ENCODE assay signal across 13 mouse cellular contexts in the genomic region with DNA sequence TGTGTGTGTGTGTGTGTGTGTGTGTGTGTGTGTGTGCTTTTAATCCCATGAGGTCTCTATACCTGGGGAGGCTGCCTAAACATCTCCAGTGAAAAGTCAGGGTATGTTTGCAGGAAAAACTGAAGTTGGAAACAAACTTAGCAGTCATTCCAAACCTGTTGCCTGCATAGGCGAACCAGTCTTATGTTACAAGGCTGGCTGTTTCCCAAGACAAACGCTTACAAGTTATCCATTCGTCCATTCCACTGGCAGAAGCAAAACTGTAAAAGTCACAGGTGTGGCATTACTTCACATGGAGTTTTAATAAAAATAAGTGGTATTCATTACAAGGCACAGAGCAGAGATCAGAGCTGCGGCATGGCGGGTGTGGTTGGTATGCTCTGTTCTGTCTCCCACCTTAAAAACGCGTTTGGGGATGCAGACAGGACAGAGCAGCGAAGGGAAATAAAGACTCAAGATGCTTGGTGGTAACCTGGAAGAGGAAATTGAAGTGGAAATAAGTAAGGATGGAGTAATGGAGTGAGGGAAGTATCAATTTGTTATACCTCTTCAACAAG. TPM values are rescaled to one million over a fixed set of nuclear protein-coding genes. Genes with fewer than 3 reads are reported as not detected.
DNase-seq lines count a peak whose midpoint lies in the region; ATAC-seq and TF ChIP-seq lines count a peak whose summit lies in the region.
"Had no signal": no experiment of that assay in that cellular context is flagged by ENCODE, and none has a peak within 500 bp of the region (broad histone marks: within the 10 kb centered on the region; RNA-seq: fewer than 3 reads in every experiment).

No protein-coding gene starts in this region.

- intact Hi-C loops in heart, postnatal 25 days (cut with DNase I) = no loop called here

- no peaks in the 10 kb centered on the region for H3K36me3 ChIP-seq in kidney, embryonic 14.5 days (ENCODE audit: control insufficient read depth, insufficient read depth, low read length)
- no peaks in the 10 kb centered on the region for H3K36me3 ChIP-seq in limb, embryonic 14.5 days (ENCODE audit: control insufficient read depth, insufficient read depth, low read length)
- no peaks in the 10 kb centered on the region for H3K36me3 ChIP-seq in forebrain, embryonic 14.5 days (ENCODE audit: control insufficient read depth, insufficient read depth, low read length)
- H3K36me3 ChIP-seq in midbrain, embryonic 13.5 days = no peaks in the 10 kb centered on the region
- H3K36me3 ChIP-seq: midbrain, embryonic 12.5 days had no signal

- no peaks in the 10 kb centered on the region for H3K4me1 ChIP-seq in kidney, embryonic 14.5 days (ENCODE audit: control insufficient read depth, insufficient read depth, low read length)
- 0 out of 2 replicates have a peak, but pooled peaks cover 7% of the 10 kb centered on the region for H3K4me1 ChIP-seq in limb, embryonic 14.5 days (ENCODE audit: control insufficient read depth, insufficient read depth, low read length)
- H3K4me1 ChIP-seq in forebrain, embryonic 14.5 days (ENCODE audit: control insufficient read depth, insufficient read depth, low read length) = peaks cover 2% of the 10 kb centered on the region; the same call in 1 of the 2 replicates
- H3K4me1 ChIP-seq in midbrain, embryonic 13.5 days (replicated peaks) = peaks cover 13% of the 10 kb centered on the region; the same call in 1 of the 2 replicates

- no peak for ATAC-seq in kidney, embryonic 14.5 days (ENCODE audit: low FRiP score, low TSS enrichment)
- peak; percentile 45; the same call in 1 of the 2 replicates for ATAC-seq in limb, embryonic 14.5 days (ENCODE audit: low FRiP score, low read depth)
- ATAC-seq in forebrain, embryonic 14.5 days = no peak
- ATAC-seq in midbrain, embryonic 13.5 days = no peak
- ATAC-seq: forebrain, postnatal 0 days; liver, postnatal 0 days had no signal

- H3K27ac ChIP-seq in kidney, embryonic 14.5 days (ENCODE audit: low read depth, low read length) = no peak overlapping the region
- H3K27ac ChIP-seq in limb, embryonic 14.5 days (replicated peaks; ENCODE audit: low read depth, low read length) = no peak overlapping the region
- H3K27ac ChIP-seq in forebrain, embryonic 14.5 days (ENCODE audit: low read depth, low read length) = no peak overlapping the region
- H3K27ac ChIP-seq in midbrain, embryonic 13.5 days = no peak overlapping the region
- H3K27ac ChIP-seq: midbrain, embryonic 12.5 days had no signal

- peaks cover 7% of the 10 kb centered on the region for H3K27me3 ChIP-seq in kidney, embryonic 14.5 days (ENCODE audit: control insufficient read depth, insufficient read depth, low read length)
- H3K27me3 ChIP-seq in limb, embryonic 14.5 days (ENCODE audit: control insufficient read depth, insufficient read depth, low read length) = peaks cover 5% of the 10 kb centered on the region; the same call in 1 of the 2 replicates
- peaks cover 13% of the 10 kb centered on the region for H3K27me3 ChIP-seq in forebrain, embryonic 14.5 days (replicated peaks; ENCODE audit: control insufficient read depth, insufficient read depth, low read length)
- peaks cover 25% of the 10 kb centered on the region for H3K27me3 ChIP-seq in midbrain, embryonic 13.5 days

- no peak for TF ChIP-seq POLR2A in limb, embryonic 14.5 days (IDR thresholded peaks at IDR 0.05; ENCODE audit: borderline replicate concordance, extremely low read depth, insufficient read depth, insufficient read length)

- WGBS in kidney, embryonic 14.5 days = 66% methylated on average over 8 of the region's 8 CpGs
- WGBS in limb, embryonic 14.5 days = 32% methylated on average over 8 of the region's 8 CpGs
- WGBS in forebrain, embryonic 14.5 days = 85% methylated on average over 8 of the region's 8 CpGs
- 81% methylated on average over 8 of the region's 8 CpGs for WGBS in midbrain, embryonic 13.5 days

- 0 out of 2 replicates have a peak overlapping the region, but pooled peaks have one; percentile 99 for H3K4me2 ChIP-seq in kidney, embryonic 14.5 days (replicated peaks; ENCODE audit: low read depth, low read length)
- H3K4me2 ChIP-seq in limb, embryonic 14.5 days (replicated peaks; ENCODE audit: low read depth, low read length, severe bottlenecking) = peak overlapping the region; percentile 100
- no peak overlapping the region for H3K4me2 ChIP-seq in forebrain, embryonic 14.5 days (ENCODE audit: low read length)
- no peak overlapping the region for H3K4me2 ChIP-seq in midbrain, embryonic 13.5 days (replicated peaks)

- H3K9me3 ChIP-seq in kidney, embryonic 14.5 days (ENCODE audit: control insufficient read depth, low read length) = no peaks in the 10 kb centered on the region
- H3K9me3 ChIP-seq in limb, embryonic 14.5 days (ENCODE audit: control insufficient read depth, low read length) = no peaks in the 10 kb centered on the region
- H3K9me3 ChIP-seq in forebrain, embryonic 14.5 days (replicated peaks; ENCODE audit: control insufficient read depth, low read length) = no peaks in the 10 kb centered on the region
- H3K9me3 ChIP-seq in midbrain, embryonic 13.5 days = no peaks in the 10 kb centered on the region
- H3K9me3 ChIP-seq: midbrain, embryonic 12.5 days had no signal

- no peak overlapping the region for H3K9ac ChIP-seq in kidney, embryonic 14.5 days (ENCODE audit: low read depth, low read length)
- no peak overlapping the region for H3K9ac ChIP-seq in limb, embryonic 14.5 days (ENCODE audit: low read depth, low read length, severe bottlenecking)
- H3K9ac ChIP-seq in forebrain, embryonic 14.5 days (ENCODE audit: low read length) = no peak overlapping the region
- H3K9ac ChIP-seq in midbrain, embryonic 13.5 days (replicated peaks) = no peak overlapping the region
- H3K9ac ChIP-seq: forebrain, postnatal 0 days; liver, postnatal 0 days; midbrain, embryonic 12.5 days had no signal

- H3K4me3 ChIP-seq in kidney, embryonic 14.5 days (ENCODE audit: low read length) = no peak overlapping the region; the same call in 1 of the 2 replicates
- peak overlapping the region; percentile 77 for H3K4me3 ChIP-seq in limb, embryonic 14.5 days (replicated peaks; ENCODE audit: low read length)
- H3K4me3 ChIP-seq in forebrain, embryonic 14.5 days (ENCODE audit: low read depth, low read length) = no peak overlapping the region
- no peak overlapping the region for H3K4me3 ChIP-seq in midbrain, embryonic 13.5 days (replicated peaks)

- DNase-seq in heart, adult 11 months = peak; percentile 84
- no peak for DNase-seq in heart, postnatal 25 days (ENCODE audit: low spot score)
- no peak for DNase-seq in kidney, postnatal 14 days
- peak; percentile 40 for DNase-seq in NIH3T3 (ENCODE audit: low read depth)
- DNase-seq in limb, embryonic 14.5 days (ENCODE audit: low spot score) = peak; percentile 71
- no peak for DNase-seq in forebrain, embryonic 14.5 days (ENCODE audit: low spot score)
- DNase-seq: adrenal gland, postnatal 10 days; cerebellum, postnatal 10 days; forebrain, postnatal 0 days; liver, postnatal 0 days had no signal

RNA-seq across cellular contexts. Expression of a gene that starts 1.9 kb away (rescaled TPM):
- total RNA-seq in heart, postnatal 25 days (2021) = 1 to 10 TPM; 3.1 to 3.5 TPM
- polyA plus RNA-seq in kidney, embryonic 14.5 days (2014; fragmentation: Nextera tagmentation; extraction: Ambion mirVana) = 4.4 and 8.9 TPM in 2 replicates
- 10.4 and 11.8 TPM in 2 replicates for polyA plus RNA-seq in limb, embryonic 14.5 days (2012; rRNA removed)
- polyA plus RNA-seq in limb, embryonic 14.5 days (2014; fragmentation: Nextera tagmentation; extraction: Ambion mirVana) = 10.0 and 10.4 TPM in 2 replicates
- 0.48 and 1.1 TPM in 2 replicates for polyA plus RNA-seq in forebrain, embryonic 14.5 days (2014; fragmentation: Nextera tagmentation; extraction: Ambion mirVana)
- polyA plus RNA-seq in midbrain, embryonic 13.5 days (2015; fragmentation: Nextera tagmentation; extraction: Ambion mirVana) = 1.1 and 1.3 TPM in 2 replicates

Comparison
In these comparisons a context has a peak if more than half of its experiments do, and no peak if none do; other contexts are left out.
1. DNase-seq: peak in heart, adult 11 months (single experiment), NIH3T3 (single experiment) and limb, embryonic 14.5 days (single experiment); none in heart, postnatal 25 days (single experiment), kidney, postnatal 14 days (single experiment) and forebrain, embryonic 14.5 days (single experiment).
2. H3K4me2 ChIP-seq: peak in kidney, embryonic 14.5 days (single experiment) and limb, embryonic 14.5 days (single experiment); none in forebrain, embryonic 14.5 days (single experiment) and midbrain, embryonic 13.5 days (single experiment).